Mouse (Mus musculus): ENCODE data around the gene Desi1. TPM values are rescaled to one million over a fixed set of nuclear protein-coding genes. Genes with fewer than 3 reads are reported as not detected.

Gene Desi1
- polyA plus RNA-seq, 1 experiment from 2014 or later = 34.0 TPM

DNA sequence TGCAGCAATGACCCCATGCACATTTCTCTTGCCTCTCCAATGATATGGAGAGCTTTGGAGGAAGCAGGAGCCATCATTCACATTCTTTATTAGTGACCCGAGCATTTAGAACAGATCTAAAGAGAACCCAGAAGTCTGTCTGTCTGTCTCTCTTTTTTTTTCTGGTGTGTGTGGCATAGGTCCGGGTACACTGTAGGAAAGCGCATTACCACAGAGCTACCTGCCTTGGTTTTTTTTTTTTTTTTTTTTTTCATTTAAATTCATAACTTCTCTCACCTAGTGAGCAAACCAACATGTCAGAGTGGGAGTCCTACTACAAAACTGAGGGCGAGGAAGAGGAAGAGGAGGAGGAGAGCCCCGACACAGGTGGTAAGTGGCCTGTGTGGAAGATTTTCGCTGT lies 16.8 kb downstream of the Desi1 start:
- Histone ChIP-seq H3K27me3 (no peaks in the 10 kb centered on the region), H3K9me3 (no peaks in the 10 kb centered on the region), H3K36me3 (peaks cover 12% of the 10 kb centered on the region; the same call in 1 of the 2 replicates), H3K4me1 (peaks cover 14% of the 10 kb centered on the region), H3K4me3 (peak overlapping the region; percentile 92), H3K27ac (peak overlapping the region; percentile 55; the same call in 1 of the 2 replicates), H3K9ac (peak overlapping the region; percentile 67), H3K4me2 (replicated peaks) (peak overlapping the region; percentile 93)
- ATAC-seq (ENCODE audit: insufficient number of reproducible peaks, insufficient read depth, low FRiP score, low TSS enrichment) = no peak
- 17% methylated on average over 6 of the region's 6 CpGs for WGBS

DNA sequence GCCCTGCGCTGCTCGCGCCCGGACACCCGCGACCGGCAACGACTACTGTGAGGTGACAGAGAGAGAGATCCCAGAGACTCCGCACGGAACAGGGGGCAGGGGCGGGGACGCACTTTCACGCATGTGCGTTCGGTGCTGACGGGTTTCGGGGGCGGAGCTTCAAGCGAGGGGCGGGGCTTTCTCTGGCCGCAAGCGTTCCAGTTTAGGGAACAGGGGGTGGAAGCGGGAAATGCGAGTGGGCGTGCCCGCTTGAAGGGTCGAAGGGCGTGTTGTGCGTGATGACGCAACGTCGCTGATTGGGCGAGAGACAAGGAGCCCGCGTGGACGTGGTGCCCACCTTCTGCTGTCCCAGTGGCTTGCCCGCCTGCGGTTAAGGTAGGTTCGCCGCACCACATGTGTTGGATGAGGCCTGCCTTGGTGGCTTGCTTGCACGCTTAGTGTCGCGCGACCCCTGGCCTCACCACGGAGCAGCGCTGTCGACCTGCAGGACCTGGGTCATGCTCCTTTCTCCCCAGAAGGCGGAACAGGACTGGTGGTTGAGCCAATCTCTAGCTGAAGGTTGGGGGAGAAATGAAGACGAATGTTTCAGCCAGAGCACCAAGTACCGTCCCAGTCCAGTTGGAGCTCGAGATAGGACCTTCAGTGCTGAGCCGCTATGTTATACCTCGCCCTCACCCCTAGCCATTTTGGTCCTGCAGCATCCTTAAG lies 17.4 kb downstream of the Desi1 start:
- Histone ChIP-seq H3K4me2 (replicated peaks) (peak overlapping the region; percentile 93), H3K9me3 (no peaks in the 10 kb centered on the region), H3K4me1 (peaks cover 14% of the 10 kb centered on the region), H3K27me3 (no peaks in the 10 kb centered on the region), H3K9ac (peak overlapping the region; percentile 84), H3K4me3 (peak overlapping the region; percentile 92), H3K36me3 (peaks cover 10% of the 10 kb centered on the region; the same call in 1 of the 2 replicates), H3K27ac (peak overlapping the region; percentile 74)
- WGBS = under 1% methylated on average over 53 of the region's 53 CpGs
- peak; percentile 94 for ATAC-seq (ENCODE audit: insufficient number of reproducible peaks, insufficient read depth, low FRiP score, low TSS enrichment)

DNA sequence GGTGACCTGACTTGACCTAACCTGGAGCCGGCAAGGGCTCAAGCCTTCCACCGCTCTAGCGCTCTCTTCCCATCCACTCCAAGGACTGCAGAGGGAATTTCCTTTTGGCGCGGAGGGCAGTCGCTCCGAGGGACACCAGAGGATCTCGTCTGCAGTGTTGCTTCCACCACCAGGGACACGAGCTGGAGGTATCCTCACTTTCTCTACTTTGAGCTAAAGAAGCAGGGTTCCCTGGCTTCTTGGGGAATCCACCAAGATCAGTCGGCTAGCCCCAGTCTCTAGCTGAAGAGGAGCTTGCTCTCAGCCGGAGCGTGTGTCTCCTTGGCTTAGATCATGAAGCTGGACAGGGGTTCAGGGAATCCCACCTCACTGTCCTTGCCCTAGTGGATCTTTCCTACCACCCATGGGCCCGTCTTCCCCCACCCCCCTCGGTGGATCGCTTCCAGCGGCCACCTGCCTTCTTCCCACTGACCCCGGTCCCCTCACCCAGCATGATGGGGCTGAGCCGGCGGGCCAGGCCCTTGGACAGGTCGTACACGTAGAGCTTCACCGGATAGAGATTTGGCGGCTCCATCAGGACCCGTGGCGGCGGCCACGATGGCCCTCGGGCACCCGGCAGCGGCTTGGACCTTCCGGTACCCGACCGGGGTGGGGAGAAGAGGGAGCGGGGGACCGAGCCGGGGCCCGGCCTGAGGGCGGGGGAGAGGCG lies 18.1 kb downstream of the Desi1 start:
- Histone ChIP-seq H3K9me3 (no peaks in the 10 kb centered on the region), H3K4me3 (peak overlapping the region; percentile 92), H3K4me1 (peaks cover 14% of the 10 kb centered on the region), H3K27me3 (no peaks in the 10 kb centered on the region), H3K36me3 (peaks cover 10% of the 10 kb centered on the region; the same call in 1 of the 2 replicates), H3K9ac (peak overlapping the region; percentile 84), H3K27ac (peak overlapping the region; percentile 74), H3K4me2 (replicated peaks) (peak overlapping the region; percentile 93)
- WGBS = under 1% methylated on average over 39 of the region's 39 CpGs
- ATAC-seq (ENCODE audit: insufficient number of reproducible peaks, insufficient read depth, low FRiP score, low TSS enrichment) = peak; percentile 75

DNA sequence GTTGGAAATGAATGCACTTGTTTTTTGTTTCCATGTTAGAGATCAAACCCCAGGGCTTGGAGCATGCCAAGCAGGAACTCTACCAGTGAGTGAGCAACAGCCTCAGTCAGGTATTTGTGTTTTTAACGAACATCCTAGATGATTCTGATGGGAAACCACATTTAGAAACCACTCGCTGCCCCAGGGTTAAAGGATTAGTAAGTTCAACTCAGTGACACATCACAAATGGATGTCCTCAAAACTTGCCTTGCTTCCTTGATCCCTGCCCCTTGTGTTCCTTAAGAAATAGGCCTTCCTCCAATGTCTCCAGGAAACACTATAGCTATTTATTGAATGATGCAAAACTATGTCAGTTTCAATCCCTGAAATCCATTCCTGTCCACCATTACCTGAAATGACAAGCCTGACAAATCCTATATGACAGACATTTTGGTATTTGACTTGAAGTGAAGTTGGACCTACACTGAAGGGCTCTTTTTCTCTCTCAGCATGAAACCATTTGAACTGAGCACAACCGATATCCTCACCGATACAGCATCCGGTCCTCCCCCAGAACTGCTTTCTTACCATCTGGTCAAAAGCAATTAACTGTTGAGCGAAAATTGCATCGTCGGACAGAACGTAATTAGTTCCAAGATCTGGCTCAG lies 18.8 kb downstream of the Desi1 start:
- Histone ChIP-seq H3K27me3 (no peaks in the 10 kb centered on the region), H3K27ac (0 out of 2 replicates have a peak overlapping the region, but pooled peaks have one; percentile 74), H3K9me3 (no peaks in the 10 kb centered on the region), H3K4me2 (replicated peaks) (peak overlapping the region; percentile 93), H3K36me3 (peaks cover 5% of the 10 kb centered on the region; the same call in 1 of the 2 replicates), H3K4me3 (peak overlapping the region; percentile 92), H3K4me1 (peaks cover 14% of the 10 kb centered on the region), H3K9ac (peak overlapping the region; percentile 84)
- 14% methylated on average over 9 of the region's 9 CpGs for WGBS
- ATAC-seq (ENCODE audit: insufficient number of reproducible peaks, insufficient read depth, low FRiP score, low TSS enrichment) = no peak

DNA sequence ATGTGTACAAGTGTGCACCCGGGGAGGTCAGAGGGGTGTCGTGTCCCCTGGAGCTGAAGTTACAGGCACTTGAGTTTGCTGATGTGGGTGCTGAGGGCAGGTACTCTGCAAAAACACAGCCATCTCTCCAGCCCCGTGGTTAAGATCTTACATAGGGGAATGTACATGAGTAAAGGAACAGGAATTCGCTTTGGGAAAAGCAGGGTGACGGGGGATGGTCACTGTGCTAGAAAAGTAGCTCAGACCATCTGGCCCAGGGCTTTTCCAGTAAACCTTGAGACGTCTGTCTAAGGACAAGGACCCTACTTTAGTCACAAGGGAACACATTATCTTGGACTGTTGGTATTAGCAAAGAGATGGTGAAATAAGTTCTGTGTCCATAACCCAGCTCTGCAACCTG lies 21.7 kb downstream of the Desi1 start:
- H3K36me3 ChIP-seq = no peaks in the 10 kb centered on the region
- no peaks in the 10 kb centered on the region for H3K27me3 ChIP-seq
- no peaks in the 10 kb centered on the region for H3K9me3 ChIP-seq
- H3K4me3 ChIP-seq = no peak overlapping the region
- ATAC-seq (ENCODE audit: insufficient number of reproducible peaks, insufficient read depth, low FRiP score, low TSS enrichment) = no peak
- no peak overlapping the region for H3K4me2 ChIP-seq (replicated peaks)
- H3K27ac ChIP-seq = no peak overlapping the region
- 79% methylated on average over 6 of the region's 6 CpGs for WGBS
- peaks cover 14% of the 10 kb centered on the region for H3K4me1 ChIP-seq
- no peak overlapping the region for H3K9ac ChIP-seq

DNA sequence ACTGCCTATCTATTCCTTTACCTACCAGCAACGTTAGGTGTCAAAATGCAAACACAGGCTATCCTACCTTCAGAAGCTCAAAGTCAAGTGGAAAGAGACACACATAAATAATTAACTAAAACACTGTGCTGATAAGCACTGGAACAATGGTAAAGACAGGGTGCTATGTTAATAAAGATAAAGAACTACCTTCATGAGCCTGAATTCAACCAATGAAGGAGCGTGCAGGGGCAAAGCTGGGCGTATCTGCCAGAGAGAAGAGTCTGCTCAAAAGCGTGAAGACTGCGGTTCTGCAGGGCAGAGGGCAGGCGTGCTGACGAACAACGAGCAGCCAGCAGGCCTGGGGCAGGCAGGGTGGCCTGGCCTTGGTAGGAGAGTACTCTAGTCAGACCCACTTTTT lies 29.4 kb downstream of the Desi1 start:
- Histone ChIP-seq H3K9me3 (no peaks in the 10 kb centered on the region), H3K4me2 (replicated peaks) (no peak overlapping the region), H3K27ac (no peak overlapping the region), H3K9ac (no peak overlapping the region), H3K36me3 (peaks cover 23% of the 10 kb centered on the region; the same call in 1 of the 2 replicates), H3K4me3 (no peak overlapping the region), H3K27me3 (no peaks in the 10 kb centered on the region), H3K4me1 (no peaks in the 10 kb centered on the region)
- 90% methylated on average over 8 of the region's 8 CpGs for WGBS
- no peak for ATAC-seq (ENCODE audit: insufficient number of reproducible peaks, insufficient read depth, low FRiP score, low TSS enrichment)

DNA sequence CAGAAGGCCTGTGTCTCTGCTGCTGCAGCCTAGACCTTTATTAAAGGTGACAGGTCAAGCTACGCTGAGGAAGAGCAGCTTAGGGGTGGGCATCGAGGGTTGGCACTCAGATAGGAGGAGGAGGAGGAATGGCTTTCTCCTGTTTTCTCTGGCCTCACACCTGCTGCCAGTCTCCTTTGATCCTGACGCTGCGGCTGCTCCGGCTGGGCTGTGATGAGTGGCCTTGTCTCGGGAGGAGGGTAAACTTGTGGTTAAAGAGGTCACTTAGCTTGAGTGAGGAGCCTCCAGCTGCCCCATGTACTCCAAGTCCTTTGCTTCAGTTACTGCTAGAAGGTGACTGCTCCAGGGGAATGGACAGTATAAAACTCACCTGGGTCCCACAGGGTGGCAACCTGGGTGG lies 39.7 kb downstream of the Desi1 start:
- no peak for ATAC-seq (ENCODE audit: insufficient number of reproducible peaks, insufficient read depth, low FRiP score, low TSS enrichment)
- Histone ChIP-seq H3K9me3 (no peaks in the 10 kb centered on the region), H3K9ac (no peak overlapping the region), H3K36me3 (peaks cover 52% of the 10 kb centered on the region), H3K4me1 (no peaks in the 10 kb centered on the region), H3K4me3 (no peak overlapping the region), H3K4me2 (replicated peaks) (no peak overlapping the region), H3K27me3 (no peaks in the 10 kb centered on the region), H3K27ac (no peak overlapping the region)
- WGBS = 91% methylated on average over 6 of the region's 6 CpGs

DNA sequence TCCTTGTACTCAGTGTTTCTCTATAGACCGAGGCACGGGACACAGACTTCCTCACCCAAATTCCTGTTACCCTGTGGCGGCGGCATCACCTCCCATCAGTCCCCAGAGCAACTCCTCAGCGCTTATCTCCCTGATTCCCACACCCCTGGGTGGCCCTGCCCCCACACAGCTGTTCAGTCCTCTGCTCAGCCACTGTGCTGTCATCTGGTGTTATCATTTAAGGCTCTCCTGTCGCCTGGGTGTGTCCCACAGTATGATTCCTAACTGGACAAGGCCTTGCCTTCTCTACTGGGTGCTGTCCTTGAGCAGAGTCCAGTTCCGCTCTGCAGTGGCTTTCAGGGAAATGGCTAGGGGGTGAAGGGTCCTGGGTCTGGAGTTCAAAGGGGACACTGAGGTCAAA lies 43.1 kb downstream of the Desi1 start:
- Histone ChIP-seq H3K27ac (no peak overlapping the region), H3K9me3 (no peaks in the 10 kb centered on the region), H3K27me3 (no peaks in the 10 kb centered on the region), H3K9ac (no peak overlapping the region), H3K4me3 (no peak overlapping the region), H3K4me2 (replicated peaks) (no peak overlapping the region), H3K4me1 (no peaks in the 10 kb centered on the region), H3K36me3 (peaks cover 26% of the 10 kb centered on the region)
- ATAC-seq (ENCODE audit: insufficient number of reproducible peaks, insufficient read depth, low FRiP score, low TSS enrichment) = no peak
- 58% methylated on average over 7 of the region's 7 CpGs for WGBS

DNA sequence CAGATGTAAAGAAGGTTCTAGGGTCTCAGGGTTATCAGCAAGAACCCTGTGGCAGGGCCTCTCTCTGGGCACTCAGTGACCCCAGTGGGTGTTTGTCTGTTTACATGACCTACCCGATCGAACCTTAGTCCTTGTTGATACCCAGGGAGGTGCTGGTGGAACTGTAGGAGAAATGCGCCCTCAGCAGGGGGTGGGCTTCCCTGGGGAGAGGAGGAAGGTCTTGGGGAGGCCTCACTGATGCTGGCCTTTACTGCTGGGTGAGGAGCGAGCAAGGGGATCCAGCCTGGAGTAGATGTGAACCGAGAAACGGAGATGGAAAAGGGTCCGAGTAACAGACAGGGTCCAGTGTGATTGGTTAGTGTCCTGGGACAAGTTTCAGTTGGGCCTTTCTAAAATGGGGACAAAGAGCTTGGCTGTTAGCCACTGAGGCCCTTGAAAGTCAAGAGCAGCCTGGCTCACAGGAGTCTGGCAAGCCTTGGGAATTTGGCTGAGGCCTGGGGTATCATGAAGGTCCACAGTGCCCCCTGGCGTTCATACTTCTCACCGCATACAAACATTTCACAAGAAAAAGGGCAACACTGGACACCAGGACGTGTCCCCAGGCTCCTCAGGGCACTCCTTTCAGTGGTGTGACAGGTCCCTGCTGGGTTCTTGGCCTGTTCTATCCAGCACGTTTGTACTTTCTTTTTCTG lies 44.1 kb downstream of the Desi1 start:
- H3K27ac ChIP-seq = no peak overlapping the region
- H3K9me3 ChIP-seq = no peaks in the 10 kb centered on the region
- H3K4me1 ChIP-seq = no peaks in the 10 kb centered on the region
- WGBS = 44% methylated on average over 11 of the region's 11 CpGs
- H3K36me3 ChIP-seq = peaks cover 17% of the 10 kb centered on the region
- no peak overlapping the region; the same call in 1 of the 2 replicates for H3K9ac ChIP-seq
- H3K4me2 ChIP-seq (replicated peaks) = no peak overlapping the region
- H3K27me3 ChIP-seq = no peaks in the 10 kb centered on the region
- no peak overlapping the region for H3K4me3 ChIP-seq
- no peak for ATAC-seq (ENCODE audit: insufficient number of reproducible peaks, insufficient read depth, low FRiP score, low TSS enrichment)

DNA sequence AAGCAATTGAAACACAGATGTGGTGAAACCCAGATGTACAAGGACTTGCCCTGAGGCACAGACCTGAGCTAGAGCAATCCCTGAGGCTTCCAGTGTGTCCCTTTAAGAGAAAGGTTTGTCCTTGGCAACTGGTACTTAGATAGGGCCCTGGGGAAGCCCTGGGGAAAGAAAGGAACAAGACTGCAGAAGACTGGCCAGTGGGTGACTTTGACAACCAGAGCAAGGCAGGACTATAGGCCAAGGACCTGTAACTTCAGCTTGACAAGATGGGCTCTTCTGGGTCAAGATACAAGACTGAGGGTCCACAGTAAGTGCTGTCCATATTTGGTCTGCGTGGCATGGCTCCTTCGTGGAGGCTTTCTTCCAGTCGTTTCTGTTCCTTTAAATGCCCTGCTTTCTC lies 46.0 kb downstream of the Desi1 start, which contains the start of gene Xrcc6:
TSS of gene Xrcc6 (plus strand) at position 190 of the 400 bp plus-strand sequence.
- ATAC-seq (ENCODE audit: insufficient number of reproducible peaks, insufficient read depth, low FRiP score, low TSS enrichment) = no peak
- Histone ChIP-seq H3K9ac (no peak within 1 kb of the TSS), H3K36me3 (no peaks in the 10 kb centered on the region), H3K9me3 (no peaks in the 10 kb centered on the region), H3K4me1 (no peaks in the 10 kb centered on the region), H3K27ac (no peak within 1 kb of the TSS), H3K4me3 (no peak within 1 kb of the TSS), H3K4me2 (replicated peaks) (no peak within 1 kb of the TSS), H3K27me3 (no peaks in the 10 kb centered on the region)
- 86% methylated on average over 3 of the region's 3 CpGs for WGBS
